Comparison of ENCODE assay signal across 8 mouse cellular contexts in the genomic region with DNA sequence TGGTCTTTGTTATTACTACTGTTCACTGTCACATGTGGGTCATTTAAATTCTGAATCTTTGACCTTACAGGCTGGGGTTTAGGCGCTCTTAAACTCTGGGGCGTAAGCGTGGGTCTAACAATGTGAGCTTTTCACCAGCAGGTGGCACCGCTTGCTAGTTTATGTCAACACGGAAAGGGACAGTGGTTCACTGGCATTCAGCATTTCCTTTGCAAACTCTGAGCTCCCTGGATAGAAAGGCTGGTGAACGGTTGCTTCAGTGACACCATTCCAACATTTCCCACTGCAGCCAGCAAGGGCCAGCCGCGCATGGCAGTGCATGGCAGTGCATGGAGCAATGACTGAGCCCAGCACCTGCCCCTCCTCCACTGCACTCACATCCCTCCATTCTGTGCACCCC. TPM values are rescaled to one million over a fixed set of nuclear protein-coding genes. Genes with fewer than 3 reads are reported as not detected.
A peak's percentile ranks its signal among the peaks of the same experiment; 100 is the strongest.
DNase-seq lines count a peak whose midpoint lies in the region; ATAC-seq and TF ChIP-seq lines count a peak whose summit lies in the region.

No protein-coding gene starts in this region.

- TF ChIP-seq POLR2A in liver, adult 2 months (IDR thresholded peaks at IDR 0.05; ENCODE audit: extremely low read depth, insufficient read depth, low read length), result no peak
- no peak for TF ChIP-seq POLR2A in thymus, adult 2 months (IDR thresholded peaks at IDR 0.05; ENCODE audit: control insufficient read depth, extremely low read depth, insufficient read depth, low read length, poor library complexity)

- no peak overlapping the region for H3K4me3 ChIP-seq in kidney, embryonic 14.5 days (ENCODE audit: low read length)
- no peak overlapping the region for H3K4me3 ChIP-seq in liver, adult 2 months (ENCODE audit: insufficient read depth, low read depth, low read length)
- no peak overlapping the region for H3K4me3 ChIP-seq in thymus, adult 2 months (ENCODE audit: control insufficient read depth, insufficient read depth, low read length)

- 7% methylated on average over 8 of the region's 8 CpGs for WGBS in kidney, embryonic 14.5 days
- 4% methylated on average over 8 of the region's 8 CpGs for WGBS in liver, adult 2 months
- WGBS in thymus, adult 2 months, result 6% methylated on average over 8 of the region's 8 CpGs

- H3K27me3 ChIP-seq in kidney, embryonic 14.5 days (ENCODE audit: control insufficient read depth, insufficient read depth, low read length), result no peaks in the 10 kb centered on the region
- H3K27me3 ChIP-seq in liver, adult 2 months (ENCODE audit: control insufficient read depth, insufficient read depth, low read length), result no peaks in the 10 kb centered on the region
- no peaks in the 10 kb centered on the region for H3K27me3 ChIP-seq in thymus, adult 2 months (ENCODE audit: control insufficient read depth, insufficient read depth, low read length)

- no peak overlapping the region for H3K9ac ChIP-seq in kidney, embryonic 14.5 days (ENCODE audit: low read depth, low read length)
- no peak overlapping the region for H3K9ac ChIP-seq in liver, adult 2 months (ENCODE audit: low read depth, low read length)

- H3K4me1 ChIP-seq in kidney, embryonic 14.5 days (ENCODE audit: control insufficient read depth, insufficient read depth, low read length), result peaks cover 15% of the 10 kb centered on the region
- peaks cover 6% of the 10 kb centered on the region for H3K4me1 ChIP-seq in liver, adult 2 months (ENCODE audit: control insufficient read depth, insufficient read depth, low read length)
- H3K4me1 ChIP-seq in thymus, adult 2 months (replicated peaks; ENCODE audit: control insufficient read depth, insufficient read depth, low read length), result peaks cover 13% of the 10 kb centered on the region

- no peak overlapping the region for H3K27ac ChIP-seq in kidney, embryonic 14.5 days (ENCODE audit: low read depth, low read length)
- no peak overlapping the region for H3K27ac ChIP-seq in liver, adult 2 months (replicated peaks; ENCODE audit: insufficient read depth, low read depth, low read length)
- no peak overlapping the region for H3K27ac ChIP-seq in thymus, adult 2 months (ENCODE audit: control insufficient read depth, insufficient read depth, low read length)

- TF ChIP-seq CTCF in liver, adult 2 months (IDR thresholded peaks at IDR 0.05; ENCODE audit: low read depth, low read length), result peak; percentile 75
- peak; percentile 61; the same call in 1 of the 2 replicates for TF ChIP-seq CTCF in thymus, adult 2 months (IDR thresholded peaks at IDR 0.05; ENCODE audit: borderline replicate concordance, control insufficient read depth, extremely low read depth, insufficient read depth, low read length, poor library complexity)

- peak; percentile 57 to 64 for DNase-seq in adrenal gland, adult 18-20 months (ENCODE audit: low spot score in 2 of 2)
- DNase-seq in embryo, embryonic 11 days, result peak; percentile 90
- peak; percentile 66 for DNase-seq in liver, adult 2 months (ENCODE audit: extremely low read depth, low read depth, low spot score)
- peak; percentile 51 to 67 for DNase-seq in natural killer cell, adult 2 months (ENCODE audit: low spot score in 2 of 2)
- DNase-seq in thymus, adult 2 months, result peak; percentile 74

- peaks cover 13% of the 10 kb centered on the region; the same call in 1 of the 2 replicates for H3K36me3 ChIP-seq in kidney, embryonic 14.5 days (ENCODE audit: control insufficient read depth, insufficient read depth, low read length)
- H3K36me3 ChIP-seq in liver, adult 2 months (ENCODE audit: control insufficient read depth, insufficient read depth, low read length), result no peaks in the 10 kb centered on the region
- H3K36me3 ChIP-seq in thymus, adult 2 months (ENCODE audit: control insufficient read depth, insufficient read depth, low read length), result no peaks in the 10 kb centered on the region

- peak; percentile 76 for ATAC-seq in CD4-positive, CD25-positive, alpha-beta regulatory T cell, adult 4 months
- ATAC-seq in granulocyte monocyte progenitor cell, adult 5-6 weeks (replicated peaks; ENCODE audit: poor library complexity, severe bottlenecking), result peak; percentile 58
- peak; percentile 68 for ATAC-seq in kidney, embryonic 14.5 days (ENCODE audit: low FRiP score, low TSS enrichment)

- H3K4me2 ChIP-seq in kidney, embryonic 14.5 days (replicated peaks; ENCODE audit: low read depth, low read length), result no peak overlapping the region

- no peaks in the 10 kb centered on the region for H3K9me3 ChIP-seq in kidney, embryonic 14.5 days (ENCODE audit: control insufficient read depth, low read length)

- no peaks in the 10 kb centered on the region for H3K79me2 ChIP-seq in liver, adult 2 months (ENCODE audit: control insufficient read depth, insufficient read depth, low read length)

RNA-seq across cellular contexts. Expression of gene 1810049J17Rik, which starts 49.5 kb away (rescaled TPM):
- polyA plus RNA-seq in CD4-positive, CD25-positive, alpha-beta regulatory T cell, adult 4 months (2017; shearing (Covaris generic)), result not detected
- total RNA-seq in adrenal gland, adult 18-20 months (2021), result 1 to 10 TPM in 1 of 2 experiments, under 1 TPM in 1; 0.77 to 1.6 TPM
- total RNA-seq in granulocyte monocyte progenitor cell, adult 5-6 weeks (2014; fragmentation: Nextera tagmentation), result not detected in 2 replicates
- not detected in 2 replicates for total RNA-seq in granulocyte monocyte progenitor cell, adult 5-6 weeks (2017)
- polyA plus RNA-seq in kidney, embryonic 14.5 days (2014; fragmentation: Nextera tagmentation; extraction: Ambion mirVana), result 0.81 and 1.9 TPM in 2 replicates
- total RNA-seq in liver, adult 2 months (2014; rRNA removed), result not detected in 2 replicates
- not detected in 2 replicates for polyA plus RNA-seq in liver, adult 2 months (2012; rRNA removed)
- polyA plus RNA-seq in thymus, adult 2 months (2012; rRNA removed), result not detected in 2 replicates

RNA-seq across cellular contexts. Expression of gene Golph3, which starts 49.9 kb away (rescaled TPM):
- polyA plus RNA-seq in CD4-positive, CD25-positive, alpha-beta regulatory T cell, adult 4 months (2017; shearing (Covaris generic)), result 10 to 100 TPM; 17.8 to 30.3 TPM
- total RNA-seq in adrenal gland, adult 18-20 months (2021), result 100 to 1,000 TPM; 131 to 161 TPM
- 64.1 and 73.3 TPM in 2 replicates for total RNA-seq in granulocyte monocyte progenitor cell, adult 5-6 weeks (2014; fragmentation: Nextera tagmentation)
- total RNA-seq in granulocyte monocyte progenitor cell, adult 5-6 weeks (2017), result 92.7 and 98.3 TPM in 2 replicates
- 78.7 and 116 TPM in 2 replicates for polyA plus RNA-seq in kidney, embryonic 14.5 days (2014; fragmentation: Nextera tagmentation; extraction: Ambion mirVana)
- 49.8 and 54.6 TPM in 2 replicates for total RNA-seq in liver, adult 2 months (2014; rRNA removed)
- polyA plus RNA-seq in liver, adult 2 months (2012; rRNA removed), result 48.0 and 52.4 TPM in 2 replicates
- 91.4 and 95.5 TPM in 2 replicates for polyA plus RNA-seq in thymus, adult 2 months (2012; rRNA removed)
